Mouse (Mus musculus) bone marrow, adult 2 months (tissue): ENCODE results near the gene Zfp949.

Experiments
- CTCF ChIP-seq: fragments of 200-500 bp; IDR thresholded peaks from 2 replicates; pipeline ENCODE4 v1.5.1; 2011; ENCODE audit warnings: low read length, control low read depth; ENCODE audit not compliant: control insufficient read depth, insufficient read depth
- POLR2A ChIP-seq: fragments of 200-500 bp; IDR thresholded peaks from 2 replicates; pipeline ENCODE4 v1.6.1; 2011; ENCODE audit warnings: low read depth, mild to moderate bottlenecking, control low read depth, low read length, borderline replicate concordance; ENCODE audit not compliant: control insufficient read depth

GRCm38 (mm10) chr9:88545534-88545933 is 2.3 kb upstream of the Zfp949 start:
- no peak for TF ChIP-seq POLR2A
- no peak for TF ChIP-seq CTCF
